Mouse (Mus musculus) limb, embryonic 10.5 days (tissue): ENCODE measurements around the gene Grtp1. TPM values are rescaled to one million over a fixed set of nuclear protein-coding genes. Genes with fewer than 3 reads are reported as not detected.

Experiments used
- microRNA counts: library from miRNA; unstranded; fragments of <30 nt; microRNA quantifications from one replicate; lab custom pipeline; 2017
- microRNA-seq: library from miRNA; unstranded; fragments of <30 nt; microRNA quantifications from one replicate; pipeline ENCODE4, GENCODE M21; 2017
- polyA plus RNA-seq: library from polyadenylated mRNA; unstranded; fragments of >200 nt; fragmentation: Nextera tagmentation; extraction: Ambion mirVana; gene quantifications from 2 replicates; pipeline ENCODE4 v1.2.1, GENCODE M21; 2016

The Grtp1 gene
- polyA plus RNA-seq, 1 experiment from 2014 or later, result 18.8 TPM

MicroRNA genes within 50 kb of the gene (microRNA counts, 519-probe panel; counts per million panel counts)
- 684 counts per million, percentile 72 among the panel's probes with 10 or more counts for microRNA mmu-miR-1968 (lab: Ali Mortazavi, UCI)

Small RNAs within 50 kb of the gene (microRNA-seq; reads per million reads assigned to microRNA genes)
- gene Mir1968, result 16.1 reads per million, percentile 26 among the genes with 10 or more reads in this experiment
- gene Mir7065, result not detected

Other genes with a start within 250 kb of the Grtp1 start
- gene F7, start 174.6 kb downstream of the Grtp1 start, polyA plus RNA-seq, result not detected in 2 replicates
- 0.53 and 0.64 TPM in 2 replicates for gene F10, start 163.3 kb downstream of the Grtp1 start, polyA plus RNA-seq
- gene Proz, start 139.7 kb downstream of the Grtp1 start, polyA plus RNA-seq, result 0.20 and 0.33 TPM in 2 replicates
- 62.9 and 65.8 TPM in 2 replicates for gene Pcid2, start 95.2 kb downstream of the Grtp1 start, polyA plus RNA-seq
- 92.4 and 104 TPM in 2 replicates for gene Cul4a, start 95.0 kb downstream of the Grtp1 start, polyA plus RNA-seq
- 186 and 196 TPM in 2 replicates for gene Lamp1, start 41.5 kb downstream of the Grtp1 start, polyA plus RNA-seq
- gene Adprhl1, start 53.5 kb upstream of the Grtp1 start, polyA plus RNA-seq, result 0.14 TPM in 1 of 2 replicates, not detected in the other
- 19.9 and 23.3 TPM in 2 replicates for gene Dcun1d2, start 87.5 kb upstream of the Grtp1 start, polyA plus RNA-seq
- gene Tmco3, start 87.6 kb upstream of the Grtp1 start, polyA plus RNA-seq, result 32.1 and 37.5 TPM in 2 replicates
- 183 and 197 TPM in 2 replicates for gene Tfdp1, start 138.1 kb upstream of the Grtp1 start, polyA plus RNA-seq
- not detected in 2 replicates for gene Atp4b, start 196.2 kb upstream of the Grtp1 start, polyA plus RNA-seq
- 0.06 TPM in 2 replicates for gene Grk1, start 204.5 kb upstream of the Grtp1 start, polyA plus RNA-seq
- gene Tmem255b, start 234.6 kb upstream of the Grtp1 start, polyA plus RNA-seq, result 0.29 and 0.40 TPM in 2 replicates